Mouse (Mus musculus) limb, embryonic 14.5 days (tissue): ENCODE measurements around the gene Frs2. TPM values are rescaled to one million over a fixed set of nuclear protein-coding genes. Genes with fewer than 3 reads are reported as not detected.
A peak's percentile ranks its signal among the peaks of the same experiment; 100 is the strongest.

ENCODE experiments used
- ATAC-seq: fragments of 200-750 bp; cut with Nextera tagmentation; 2 replicates; pipeline ENCODE4 v1.8.0; 2017; ENCODE audit warnings: low read depth, moderate number of reproducible peaks, moderate TSS enrichment; ENCODE audit not compliant: low FRiP score
- DNase-seq: peaks from one replicate; pipeline ENCODE4 v3.0.0-alpha.2; 2015; ENCODE audit warnings: low spot score
- H3K27ac ChIP-seq: fragments of 300-500 bp; sonication (generic); replicated peaks from 2 replicates; pipeline ENCODE4 v1.5.1; 2014; ENCODE audit warnings: low read depth, mild to moderate bottlenecking, low read length, moderate library complexity, mixed read lengths
- H3K27me3 ChIP-seq: fragments of 300-500 bp; sonication (generic); 2 replicates; pipeline ENCODE4 v1.6.1; 2014; ENCODE audit warnings: low read length, mixed read lengths; ENCODE audit not compliant: control insufficient read depth, insufficient read depth
- H3K36me3 ChIP-seq: fragments of 300-500 bp; sonication (generic); 2 replicates; pipeline ENCODE4 v1.6.1; 2014; ENCODE audit warnings: mild to moderate bottlenecking, low read length, moderate library complexity, mixed read lengths; ENCODE audit not compliant: control insufficient read depth, insufficient read depth
- H3K4me1 ChIP-seq: fragments of 300-500 bp; sonication (generic); 2 replicates; pipeline ENCODE4 v1.6.1; 2014; ENCODE audit warnings: antibody characterized with exemption, low read length, mixed read lengths; ENCODE audit not compliant: control insufficient read depth, insufficient read depth
- H3K4me2 ChIP-seq: fragments of 300-500 bp; sonication (generic); replicated peaks from 2 replicates; pipeline ENCODE4 v1.6.1; 2014; ENCODE audit warnings: low read depth, mild to moderate bottlenecking, low read length, moderate library complexity; ENCODE audit not compliant: severe bottlenecking
- H3K4me3 ChIP-seq: fragments of 300-500 bp; sonication (generic); replicated peaks from 2 replicates; pipeline ENCODE4 v1.5.1; 2014; ENCODE audit warnings: low read length
- H3K9ac ChIP-seq: fragments of 300-500 bp; sonication (generic); 2 replicates; pipeline ENCODE4 v1.6.1; 2014; ENCODE audit warnings: mild to moderate bottlenecking, low read depth, low read length, moderate library complexity; ENCODE audit not compliant: severe bottlenecking
- H3K9me3 ChIP-seq: fragments of 300-500 bp; sonication (generic); 2 replicates; pipeline ENCODE4 v1.6.1; 2016; ENCODE audit warnings: low read length; ENCODE audit not compliant: control insufficient read depth
- POLR2A ChIP-seq: fragments of 200-500 bp; IDR thresholded peaks from 2 replicates; pipeline ENCODE4 v1.8.0; 2012; ENCODE audit warnings: inconsistent platforms, mild to moderate bottlenecking, moderate library complexity, borderline replicate concordance; ENCODE audit not compliant: insufficient read depth, insufficient read length; ENCODE audit errors: extremely low read depth
- WGBS: fragments of 180-500 bp; shearing (Covaris S2); extraction: QIAGEN DNeasy Blood & Tissue Kit; methylation state at CpG from one replicate; pipeline ENCODE4 v1.1.7; 2014; 5-methylcytosine and 5-hydroxymethylcytosine counted together
- polyA plus RNA-seq, 2 experiments: library from polyadenylated mRNA; depleted of rRNA in 1 of 2; stranded (reverse) in 1 of 2; unstranded in 1 of 2; fragments of >200 nt; fragmentation: Nextera tagmentation in 1 of 2; extraction: Ambion mirVana in 1 of 2; gene quantifications; 2 replicates each; pipeline versions ENCODE4 v1.2.1 to v1.2.3; 2012 to 2014

Frs2 gene
- polyA plus RNA-seq, 2 experiments: 29.1 to 36.6 TPM

- Histone ChIP-seq H3K36me3 (no peaks in the 10 kb centered on the region), H3K27ac (0 out of 2 replicates have a peak overlapping the region, but pooled peaks have one; percentile 19), H3K9me3 (no peaks in the 10 kb centered on the region), H3K9ac (no peak overlapping the region), H3K4me2 (no peak overlapping the region), H3K4me3 (no peak overlapping the region), H3K27me3 (no peaks in the 10 kb centered on the region), H3K4me1 (no peaks in the 10 kb centered on the region)
- ATAC-seq (no peak), DNase-seq (no peak)
- 39% methylated on average over 3 of the region's 3 CpGs for WGBS
- TF ChIP-seq POLR2A: no peak
Measured at GRCm38 (mm10) chr10:117172069-117172468, 23.7 kb upstream of the Frs2 start.

- no peak overlapping the region for H3K27ac ChIP-seq
- ATAC-seq (no peak), DNase-seq (no peak)
- no peak for TF ChIP-seq POLR2A
- H3K4me2 ChIP-seq: no peak overlapping the region
- no peak overlapping the region for H3K4me3 ChIP-seq
- no peaks in the 10 kb centered on the region for H3K27me3 ChIP-seq
- 73% methylated on average over 11 of the region's 11 CpGs for WGBS
- no peaks in the 10 kb centered on the region for H3K4me1 ChIP-seq
- no peaks in the 10 kb centered on the region for H3K9me3 ChIP-seq
- no peak overlapping the region for H3K9ac ChIP-seq
- no peaks in the 10 kb centered on the region for H3K36me3 ChIP-seq
Measured at GRCm38 (mm10) chr10:117166785-117167425, 18.6 kb upstream of the Frs2 start.

GRCm38 (mm10) chr10:117162662-117163061 is 14.3 kb upstream of the Frs2 start:
- Histone ChIP-seq H3K27me3 (no peaks in the 10 kb centered on the region), H3K4me1 (no peaks in the 10 kb centered on the region), H3K27ac (0 out of 2 replicates have a peak overlapping the region, but pooled peaks have one; percentile 10), H3K4me3 (no peak overlapping the region), H3K9ac (no peak overlapping the region), H3K9me3 (no peaks in the 10 kb centered on the region), H3K36me3 (no peaks in the 10 kb centered on the region), H3K4me2 (peak overlapping the region; percentile 31; the same call in 1 of the 2 replicates)
- peak; percentile 31 for DNase-seq
- ATAC-seq: peak; percentile 62
- TF ChIP-seq POLR2A: no peak
- WGBS: 34% methylated on average over 11 of the region's 11 CpGs

- H3K27me3 ChIP-seq: no peaks in the 10 kb centered on the region
- no peaks in the 10 kb centered on the region for H3K9me3 ChIP-seq
- no peak for TF ChIP-seq POLR2A
- no peaks in the 10 kb centered on the region for H3K4me1 ChIP-seq
- no peak for DNase-seq
- no peak overlapping the region for H3K9ac ChIP-seq
- no peak overlapping the region for H3K4me2 ChIP-seq
- WGBS: 63% methylated on average over 11 of the region's 11 CpGs
- no peak overlapping the region for H3K4me3 ChIP-seq
- ATAC-seq: no peak
- no peaks in the 10 kb centered on the region for H3K36me3 ChIP-seq
- no peak overlapping the region for H3K27ac ChIP-seq
Measured at GRCm38 (mm10) chr10:117160099-117160498, 11.8 kb upstream of the Frs2 start.

- Histone ChIP-seq H3K27ac (no peak overlapping the region), H3K9me3 (no peaks in the 10 kb centered on the region), H3K4me3 (no peak overlapping the region), H3K27me3 (no peaks in the 10 kb centered on the region), H3K36me3 (no peaks in the 10 kb centered on the region), H3K9ac (no peak overlapping the region), H3K4me1 (0 out of 2 replicates have a peak, but pooled peaks cover 5% of the 10 kb centered on the region), H3K4me2 (no peak overlapping the region)
- 38% methylated on average over 7 of the region's 7 CpGs for WGBS
- no peak for TF ChIP-seq POLR2A
- ATAC-seq: no peak
- DNase-seq: no peak
Measured at GRCm38 (mm10) chr10:117152247-117152646, 3.9 kb upstream of the Frs2 start.

- peaks cover 9% of the 10 kb centered on the region for H3K4me1 ChIP-seq
- DNase-seq (no peak), ATAC-seq (no peak)
- 59% methylated on average over 4 of the region's 4 CpGs for WGBS
- TF ChIP-seq POLR2A: no peak
- no peaks in the 10 kb centered on the region for H3K27me3 ChIP-seq
- H3K9me3 ChIP-seq: no peaks in the 10 kb centered on the region
- peak overlapping the region; percentile 52; the same call in 1 of the 2 replicates for H3K4me2 ChIP-seq
- no peaks in the 10 kb centered on the region for H3K36me3 ChIP-seq
- no peak overlapping the region for H3K9ac ChIP-seq
- no peak overlapping the region for H3K27ac ChIP-seq
- no peak overlapping the region for H3K4me3 ChIP-seq
Measured at GRCm38 (mm10) chr10:117151676-117152075, 3.3 kb upstream of the Frs2 start.
